Mouse (Mus musculus): ENCODE measurements around the gene Zc3h13. TPM values are rescaled to one million over a fixed set of nuclear protein-coding genes. Genes with fewer than 3 reads are reported as not detected.

The Zc3h13 gene
- polyA plus RNA-seq, 1 experiment: 41.9 TPM

DNA sequence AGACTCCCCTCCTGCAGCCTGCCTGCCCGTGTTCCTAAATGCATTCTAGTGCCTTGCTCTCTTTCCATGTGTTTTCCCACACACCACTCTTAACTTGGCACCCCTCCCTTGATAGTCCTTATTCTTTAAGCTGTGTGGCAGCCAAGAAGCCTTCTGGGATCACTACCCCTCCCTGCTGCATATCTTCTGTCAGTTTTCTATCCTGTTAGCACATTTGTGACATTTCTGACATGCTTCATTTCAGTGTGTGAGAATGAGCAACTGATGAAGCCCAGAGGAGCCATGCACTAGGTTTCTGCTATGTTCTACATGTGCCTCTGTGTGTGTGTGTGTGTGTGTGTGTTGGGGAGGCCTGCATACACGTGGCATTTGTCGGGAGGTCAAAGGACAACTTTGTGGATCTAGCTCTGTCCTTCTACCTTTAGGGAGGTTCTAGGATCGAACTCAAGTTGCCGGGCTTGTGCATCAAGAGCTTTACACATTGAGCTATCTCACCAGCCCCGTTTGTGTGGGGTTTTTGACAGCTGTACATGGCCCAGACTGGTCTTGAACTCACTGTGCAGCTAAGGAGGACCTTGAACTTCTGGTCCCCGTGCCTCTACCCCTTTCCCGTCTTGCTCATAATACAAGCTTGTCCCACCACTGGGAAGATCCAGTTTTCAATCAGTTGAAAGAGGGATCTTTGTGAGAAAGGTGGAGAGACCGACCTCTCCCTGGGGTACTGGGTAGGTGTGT is 81.3 kb downstream of the Zc3h13 start:
- H3K4me3 ChIP-seq (ENCODE audit: low read depth, low read length): no peak overlapping the region
- no peak overlapping the region for H3K27ac ChIP-seq (ENCODE audit: insufficient read depth, low read length)
- H3K4me1 ChIP-seq (ENCODE audit: control insufficient read depth, insufficient read depth, low read length): no peaks in the 10 kb centered on the region
- H3K9ac ChIP-seq (ENCODE audit: low read depth, poor library complexity, severe bottlenecking): no peak overlapping the region
- no peaks in the 10 kb centered on the region for H3K36me3 ChIP-seq (ENCODE audit: control insufficient read depth, insufficient read depth, low read length, poor library complexity, severe bottlenecking)
- no peaks in the 10 kb centered on the region for H3K9me3 ChIP-seq (replicated peaks; ENCODE audit: control insufficient read depth, insufficient read depth, low read length, poor library complexity, severe bottlenecking)
- TF ChIP-seq POLR2A (IDR thresholded peaks at IDR 0.05; ENCODE audit: insufficient read depth, low read length): no peak
- H3K27me3 ChIP-seq (ENCODE audit: control insufficient read depth, insufficient read depth, low read length, poor library complexity, severe bottlenecking): no peaks in the 10 kb centered on the region

DNA sequence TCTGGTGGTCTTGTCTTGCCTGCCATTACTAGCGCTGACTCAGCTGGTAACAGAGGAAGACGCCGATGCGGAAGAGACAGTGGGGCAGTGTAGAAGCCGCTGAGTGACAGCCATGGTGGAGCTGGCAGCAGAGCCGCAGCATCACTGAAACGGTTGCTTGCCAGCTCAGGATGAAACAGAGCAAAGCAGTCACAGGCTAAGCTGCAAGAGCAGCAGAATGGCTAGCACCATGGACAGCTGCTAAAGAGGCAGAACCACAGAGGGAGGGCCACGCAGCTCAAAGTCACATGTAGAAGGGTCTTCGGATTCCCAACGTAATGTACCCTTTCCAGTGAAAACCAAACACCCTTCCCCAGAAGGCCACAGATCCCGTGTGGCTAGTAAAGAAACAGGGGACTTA is 82.6 kb downstream of the Zc3h13 start:
- H3K4me1 ChIP-seq (ENCODE audit: control insufficient read depth, insufficient read depth, low read length): no peaks in the 10 kb centered on the region
- H3K36me3 ChIP-seq (ENCODE audit: control insufficient read depth, insufficient read depth, low read length, poor library complexity, severe bottlenecking): no peaks in the 10 kb centered on the region
- H3K27ac ChIP-seq (ENCODE audit: insufficient read depth, low read length): no peak overlapping the region
- TF ChIP-seq POLR2A (IDR thresholded peaks at IDR 0.05; ENCODE audit: insufficient read depth, low read length): no peak
- H3K9ac ChIP-seq (ENCODE audit: low read depth, poor library complexity, severe bottlenecking): no peak overlapping the region
- no peak overlapping the region for H3K4me3 ChIP-seq (ENCODE audit: low read depth, low read length)
- H3K9me3 ChIP-seq (replicated peaks; ENCODE audit: control insufficient read depth, insufficient read depth, low read length, poor library complexity, severe bottlenecking): no peaks in the 10 kb centered on the region
- H3K27me3 ChIP-seq (ENCODE audit: control insufficient read depth, insufficient read depth, low read length, poor library complexity, severe bottlenecking): no peaks in the 10 kb centered on the region

DNA sequence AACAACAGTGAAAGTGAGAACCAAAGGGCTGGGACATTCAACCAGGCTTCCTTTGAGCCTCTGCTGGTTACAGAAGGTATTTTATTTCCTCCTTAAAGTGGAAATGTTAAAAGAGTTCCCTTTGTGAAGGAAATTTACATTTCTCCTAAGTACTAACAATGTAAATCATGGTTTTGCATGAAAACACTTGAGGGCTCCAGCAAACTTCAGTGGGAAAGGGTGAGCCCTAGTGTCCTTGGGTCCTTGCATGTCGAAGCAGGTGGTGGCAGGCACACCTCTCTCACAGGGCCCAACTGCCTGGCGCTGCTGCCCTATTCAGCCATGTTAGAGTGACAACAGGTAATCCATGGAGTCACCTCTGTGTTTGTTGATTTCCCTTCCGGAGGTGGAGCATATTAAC is 83.3 kb downstream of the Zc3h13 start:
- Histone ChIP-seq H3K4me3 (ENCODE audit: low read depth, low read length) (no peak overlapping the region), H3K27me3 (ENCODE audit: control insufficient read depth, insufficient read depth, low read length, poor library complexity, severe bottlenecking) (no peaks in the 10 kb centered on the region), H3K27ac (ENCODE audit: insufficient read depth, low read length) (no peak overlapping the region), H3K9me3 (replicated peaks; ENCODE audit: control insufficient read depth, insufficient read depth, low read length, poor library complexity, severe bottlenecking) (no peaks in the 10 kb centered on the region), H3K9ac (ENCODE audit: low read depth, poor library complexity, severe bottlenecking) (no peak overlapping the region), H3K36me3 (ENCODE audit: control insufficient read depth, insufficient read depth, low read length, poor library complexity, severe bottlenecking) (no peaks in the 10 kb centered on the region), H3K4me1 (ENCODE audit: control insufficient read depth, insufficient read depth, low read length) (no peaks in the 10 kb centered on the region)
- TF ChIP-seq POLR2A (IDR thresholded peaks at IDR 0.05; ENCODE audit: insufficient read depth, low read length): no peak
- TF ChIP-seq CTCF (IDR thresholded peaks at IDR 0.05; ENCODE audit: low read depth, low read length): no peak
- TF ChIP-seq EP300 (IDR thresholded peaks at IDR 0.05; ENCODE audit: insufficient read depth, low read depth, low read length): peak; percentile 82

DNA sequence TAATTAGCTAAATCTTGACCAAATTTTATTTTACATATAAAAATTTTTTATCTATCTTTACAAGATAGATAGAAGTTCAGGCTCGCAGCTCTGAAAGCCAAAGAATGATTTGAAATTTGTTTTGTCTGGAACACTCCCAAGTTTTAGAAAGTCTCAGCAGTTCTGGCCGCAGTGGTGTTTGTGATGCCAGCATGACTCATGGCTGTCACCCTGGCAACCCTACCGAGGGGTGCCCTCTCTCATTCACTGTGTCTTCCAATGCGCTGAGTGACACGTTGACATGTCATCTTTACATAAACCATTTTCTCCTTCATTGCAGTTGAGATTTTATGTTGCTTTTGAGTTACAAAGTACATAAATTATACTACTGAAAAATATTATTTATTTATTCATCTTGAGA is 85.7 kb downstream of the Zc3h13 start:
- no peak overlapping the region for H3K4me3 ChIP-seq (ENCODE audit: low read depth, low read length)
- no peaks in the 10 kb centered on the region for H3K27me3 ChIP-seq (ENCODE audit: control insufficient read depth, insufficient read depth, low read length, poor library complexity, severe bottlenecking)
- no peak overlapping the region for H3K9ac ChIP-seq (ENCODE audit: low read depth, poor library complexity, severe bottlenecking)
- TF ChIP-seq EP300 (IDR thresholded peaks at IDR 0.05; ENCODE audit: insufficient read depth, low read depth, low read length) (no peak), POLR2A (IDR thresholded peaks at IDR 0.05; ENCODE audit: insufficient read depth, low read length) (no peak), CTCF (IDR thresholded peaks at IDR 0.05; ENCODE audit: low read depth, low read length) (no peak)
- no peaks in the 10 kb centered on the region for H3K4me1 ChIP-seq (ENCODE audit: control insufficient read depth, insufficient read depth, low read length)
- no peaks in the 10 kb centered on the region for H3K9me3 ChIP-seq (replicated peaks; ENCODE audit: control insufficient read depth, insufficient read depth, low read length, poor library complexity, severe bottlenecking)
- no peaks in the 10 kb centered on the region for H3K36me3 ChIP-seq (ENCODE audit: control insufficient read depth, insufficient read depth, low read length, poor library complexity, severe bottlenecking)
- no peak overlapping the region for H3K27ac ChIP-seq (ENCODE audit: insufficient read depth, low read length)

- no peak overlapping the region for H3K4me3 ChIP-seq (ENCODE audit: low read depth, low read length)
- no peak for TF ChIP-seq EP300 (IDR thresholded peaks at IDR 0.05; ENCODE audit: insufficient read depth, low read depth, low read length)
- TF ChIP-seq POLR2A (IDR thresholded peaks at IDR 0.05; ENCODE audit: insufficient read depth, low read length): no peak
- TF ChIP-seq CTCF (IDR thresholded peaks at IDR 0.05; ENCODE audit: low read depth, low read length): no peak
- H3K27me3 ChIP-seq (ENCODE audit: control insufficient read depth, insufficient read depth, low read length, poor library complexity, severe bottlenecking): no peaks in the 10 kb centered on the region
- no peaks in the 10 kb centered on the region for H3K9me3 ChIP-seq (replicated peaks; ENCODE audit: control insufficient read depth, insufficient read depth, low read length, poor library complexity, severe bottlenecking)
- H3K27ac ChIP-seq (ENCODE audit: insufficient read depth, low read length): no peak overlapping the region
- no peaks in the 10 kb centered on the region for H3K36me3 ChIP-seq (ENCODE audit: control insufficient read depth, insufficient read depth, low read length, poor library complexity, severe bottlenecking)
- H3K4me1 ChIP-seq (ENCODE audit: control insufficient read depth, insufficient read depth, low read length): peaks cover 3% of the 10 kb centered on the region
- no peak overlapping the region for H3K9ac ChIP-seq (ENCODE audit: low read depth, poor library complexity, severe bottlenecking)
These were observed 90.9 kb downstream of the Zc3h13 start for GRCm38 (mm10) chr14:75375006-75375598.

DNA sequence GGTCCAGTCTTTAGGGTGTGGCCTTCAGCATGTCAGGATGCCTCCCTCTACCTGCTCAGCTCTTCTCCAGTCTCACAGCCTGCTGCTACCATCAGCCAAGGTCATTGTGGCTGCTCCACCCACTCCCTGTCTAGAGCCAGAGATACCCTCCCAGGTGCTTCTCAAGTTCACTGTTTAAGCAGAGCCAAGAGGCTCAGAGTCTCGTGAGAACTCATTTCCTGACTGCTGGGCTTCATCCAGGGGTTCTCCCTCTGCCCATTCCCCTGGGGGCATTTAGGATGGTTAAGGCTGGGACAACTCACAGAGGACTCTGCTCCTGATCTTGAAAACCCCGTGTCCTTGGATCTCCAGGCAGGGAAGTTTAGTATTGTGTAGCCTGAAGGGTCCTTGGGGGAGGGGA is 92.1 kb downstream of the Zc3h13 start:
- Histone ChIP-seq H3K4me3 (ENCODE audit: low read depth, low read length) (no peak overlapping the region), H3K9me3 (replicated peaks; ENCODE audit: control insufficient read depth, insufficient read depth, low read length, poor library complexity, severe bottlenecking) (no peaks in the 10 kb centered on the region), H3K27ac (ENCODE audit: insufficient read depth, low read length) (no peak overlapping the region), H3K36me3 (ENCODE audit: control insufficient read depth, insufficient read depth, low read length, poor library complexity, severe bottlenecking) (no peaks in the 10 kb centered on the region), H3K9ac (ENCODE audit: low read depth, poor library complexity, severe bottlenecking) (no peak overlapping the region), H3K4me1 (ENCODE audit: control insufficient read depth, insufficient read depth, low read length) (peaks cover 3% of the 10 kb centered on the region), H3K27me3 (ENCODE audit: control insufficient read depth, insufficient read depth, low read length, poor library complexity, severe bottlenecking) (no peaks in the 10 kb centered on the region)
- TF ChIP-seq EP300 (IDR thresholded peaks at IDR 0.05; ENCODE audit: insufficient read depth, low read depth, low read length): 0 out of 2 replicates have a peak, but pooled peaks have one; percentile 18
- no peak for TF ChIP-seq CTCF (IDR thresholded peaks at IDR 0.05; ENCODE audit: low read depth, low read length)
- no peak for TF ChIP-seq POLR2A (IDR thresholded peaks at IDR 0.05; ENCODE audit: insufficient read depth, low read length)
